Mouse (Mus musculus) neural tube, embryonic 13.5 days (tissue): Measurements from ENCODE around the gene Gm29776. TPM values are rescaled to one million over a fixed set of nuclear protein-coding genes. Genes with fewer than 3 reads are reported as not detected.

Experiments
- ATAC-seq: fragments of 200-750 bp; cut with Nextera tagmentation; 2 replicates; pipeline ENCODE4 v1.8.0; 2017; ENCODE audit warnings: low read depth, mild to moderate bottlenecking, moderate TSS enrichment, moderate library complexity
- H3K27ac ChIP-seq: fragments of 300-500 bp; sonication (generic); replicated peaks from 2 replicates; pipeline ENCODE4 v1.5.1; 2015; ENCODE audit warnings: moderate library complexity, mild to moderate bottlenecking, inconsistent platforms
- H3K27me3 ChIP-seq: fragments of 300-500 bp; sonication (generic); 2 replicates; pipeline ENCODE4 v1.6.1; 2015; ENCODE audit warnings: mild to moderate bottlenecking, inconsistent platforms
- H3K36me3 ChIP-seq: fragments of 300-500 bp; sonication (generic); 2 replicates; pipeline ENCODE4 v1.6.1; 2015; ENCODE audit warnings: mild to moderate bottlenecking, inconsistent platforms
- H3K4me1 ChIP-seq: fragments of 300-500 bp; sonication (generic); replicated peaks from 2 replicates; pipeline ENCODE4 v1.6.1; 2015; ENCODE audit warnings: inconsistent platforms
- H3K4me2 ChIP-seq: fragments of 300-500 bp; sonication (generic); 2 replicates; pipeline ENCODE4 v1.6.1; 2015; ENCODE audit warnings: inconsistent platforms, mild to moderate bottlenecking, moderate library complexity
- H3K4me3 ChIP-seq: fragments of 300-500 bp; sonication (generic); 2 replicates; pipeline ENCODE4 v1.5.1; 2015; ENCODE audit warnings: mild to moderate bottlenecking, inconsistent platforms
- H3K9ac ChIP-seq: fragments of 300-500 bp; sonication (generic); 2 replicates; pipeline ENCODE4 v1.6.1; 2015; ENCODE audit warnings: moderate library complexity, mild to moderate bottlenecking, inconsistent platforms
- H3K9me3 ChIP-seq: fragments of 300-500 bp; sonication (generic); 2 replicates; pipeline ENCODE4 v1.6.1; 2016; ENCODE audit warnings: inconsistent platforms
- WGBS: fragments of 180-500 bp; shearing (Covaris S2); methylation state at CpG from one replicate; pipeline ENCODE4 v1.1.7; 2015; 5-methylcytosine and 5-hydroxymethylcytosine counted together
- polyA plus RNA-seq: library from polyadenylated mRNA; unstranded; fragments of >200 nt; fragmentation: Nextera tagmentation; extraction: Ambion mirVana; gene quantifications from 2 replicates; pipeline ENCODE4 v1.2.1, GENCODE M21; 2015

Gm29776 gene
- polyA plus RNA-seq, 1 experiment from 2014 or later = 0.24 TPM

DNA sequence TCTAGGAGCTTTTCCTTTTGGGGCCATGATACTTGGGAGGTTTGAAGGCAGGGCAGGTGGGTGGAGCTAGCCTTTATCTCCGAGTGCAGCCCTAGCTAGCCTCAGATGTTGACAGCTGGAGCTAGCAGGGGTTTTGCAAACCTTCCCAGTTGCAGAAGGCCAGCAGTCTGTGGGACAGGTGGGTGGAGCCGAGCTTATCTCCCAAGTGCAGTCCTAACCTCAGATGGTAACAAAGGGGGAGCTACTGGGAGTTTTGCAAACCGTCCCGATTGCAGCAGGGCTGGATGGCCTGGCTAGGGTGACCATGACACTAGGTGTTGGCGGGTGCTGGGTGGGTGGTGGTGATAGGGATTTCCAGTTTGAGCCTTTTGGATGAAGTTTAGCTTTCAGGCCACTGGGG, 7.2 kb upstream of the Gm29776 start:
- Histone ChIP-seq H3K27ac (no peak overlapping the region), H3K4me2 (no peak overlapping the region), H3K27me3 (peaks cover 6% of the 10 kb centered on the region; the same call in 1 of the 2 replicates), H3K9me3 (no peaks in the 10 kb centered on the region), H3K36me3 (no peaks in the 10 kb centered on the region), H3K4me1 (no peaks in the 10 kb centered on the region), H3K9ac (no peak overlapping the region), H3K4me3 (no peak overlapping the region)
- ATAC-seq = no peak
- 65% methylated on average over 5 of the region's 5 CpGs for WGBS

DNA sequence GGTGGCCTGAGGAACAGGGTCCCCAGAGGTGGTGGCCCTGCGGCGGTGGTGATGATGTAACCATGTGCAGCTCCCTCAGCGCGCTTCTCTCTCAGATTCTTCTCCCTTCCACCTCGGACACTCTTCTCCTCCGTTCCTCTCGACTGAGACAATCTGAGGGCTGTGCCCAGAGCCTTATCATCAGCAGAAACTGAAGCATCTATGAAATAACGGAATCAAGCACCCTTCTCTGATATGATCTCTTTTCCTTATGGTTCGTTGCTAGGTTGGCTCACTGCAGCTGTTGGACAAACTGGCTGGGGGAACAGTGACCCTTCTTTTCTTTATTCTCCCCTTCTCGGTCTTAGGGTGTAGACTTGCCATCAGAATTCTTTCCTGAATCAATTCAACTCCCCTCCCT, 4.6 kb upstream of the Gm29776 start:
- no peak for ATAC-seq
- no peak overlapping the region for H3K4me3 ChIP-seq
- H3K4me1 ChIP-seq = no peaks in the 10 kb centered on the region
- H3K27ac ChIP-seq = no peak overlapping the region
- no peaks in the 10 kb centered on the region for H3K9me3 ChIP-seq
- H3K9ac ChIP-seq = no peak overlapping the region
- WGBS = 69% methylated on average over 10 of the region's 10 CpGs
- no peak overlapping the region for H3K4me2 ChIP-seq
- no peaks in the 10 kb centered on the region for H3K36me3 ChIP-seq
- H3K27me3 ChIP-seq = peaks cover 6% of the 10 kb centered on the region; the same call in 1 of the 2 replicates

- Histone ChIP-seq H3K36me3 (no peaks in the 10 kb centered on the region), H3K9ac (no peak overlapping the region), H3K4me1 (no peaks in the 10 kb centered on the region), H3K27me3 (peaks cover 6% of the 10 kb centered on the region; the same call in 1 of the 2 replicates), H3K4me2 (no peak overlapping the region), H3K9me3 (no peaks in the 10 kb centered on the region), H3K27ac (no peak overlapping the region), H3K4me3 (no peak overlapping the region)
- WGBS = 12% methylated on average over 6 of the region's 6 CpGs
- 0 out of 2 replicates have a peak, but pooled peaks have one; percentile 32 for ATAC-seq
These were observed 2.7 kb upstream of the Gm29776 start for GRCm38 (mm10) chr14:54701298-54701697.

DNA sequence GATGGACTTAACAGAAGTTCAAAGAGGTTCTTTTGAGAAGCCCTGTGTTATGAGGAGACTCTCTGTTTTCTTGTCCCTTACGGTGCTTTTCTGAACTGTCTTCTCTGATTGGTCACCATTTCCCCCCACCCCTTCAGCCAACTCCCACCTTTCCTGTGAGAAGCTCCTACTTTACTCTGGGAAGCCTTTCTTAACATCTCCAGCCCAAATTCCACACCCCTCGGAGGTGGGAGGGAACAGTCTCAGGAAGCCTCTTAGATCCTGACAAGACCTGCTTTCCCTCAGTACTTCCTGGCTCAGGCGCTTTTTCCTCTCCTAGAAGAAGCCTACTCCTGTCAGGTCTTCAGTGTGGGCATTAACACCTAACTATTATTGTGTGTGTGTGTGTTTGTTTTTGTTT, 953 bp upstream of the Gm29776 start:
- H3K36me3 ChIP-seq = 0 out of 2 replicates have a peak, but pooled peaks cover 7% of the 10 kb centered on the region
- no peaks in the 10 kb centered on the region for H3K4me1 ChIP-seq
- H3K27ac ChIP-seq = no peak overlapping the region
- WGBS = 52% methylated on average over 3 of the region's 3 CpGs
- H3K27me3 ChIP-seq = peaks cover 6% of the 10 kb centered on the region; the same call in 1 of the 2 replicates
- no peak overlapping the region for H3K4me3 ChIP-seq
- H3K4me2 ChIP-seq = no peak overlapping the region
- no peak overlapping the region for H3K9ac ChIP-seq
- no peaks in the 10 kb centered on the region for H3K9me3 ChIP-seq
- ATAC-seq = no peak

GRCm38 (mm10) chr14:54696752-54697151, 1.9 kb downstream of the Gm29776 start:
- H3K4me2 ChIP-seq = no peak overlapping the region
- H3K27me3 ChIP-seq = no peaks in the 10 kb centered on the region
- H3K9ac ChIP-seq = no peak overlapping the region
- WGBS = 91% methylated on average over 4 of the region's 4 CpGs
- no peak for ATAC-seq
- H3K9me3 ChIP-seq = no peaks in the 10 kb centered on the region
- no peak overlapping the region for H3K27ac ChIP-seq
- H3K4me1 ChIP-seq = no peaks in the 10 kb centered on the region
- peaks cover 28% of the 10 kb centered on the region for H3K36me3 ChIP-seq
- H3K4me3 ChIP-seq = no peak overlapping the region

GRCm38 (mm10) chr14:54695042-54695441, 3.6 kb downstream of the Gm29776 start:
- WGBS = 87% methylated on average over 6 of the region's 6 CpGs

GRCm38 (mm10) chr14:54687251-54687650, 11.4 kb downstream of the Gm29776 start:
- Histone ChIP-seq H3K36me3 (peaks cover 37% of the 10 kb centered on the region), H3K4me1 (peaks cover 49% of the 10 kb centered on the region), H3K9ac (peak overlapping the region; percentile 75), H3K27ac (peak overlapping the region; percentile 63; the same call in 1 of the 2 replicates), H3K4me2 (peak overlapping the region; percentile 69), H3K9me3 (no peaks in the 10 kb centered on the region), H3K4me3 (peak overlapping the region; percentile 77), H3K27me3 (no peaks in the 10 kb centered on the region)
- no peak for ATAC-seq
- 7% methylated on average over 8 of the region's 8 CpGs for WGBS

More at GRCm38 (mm10) chr14:54695042-54695441, 3.6 kb downstream of the Gm29776 start:
- H3K4me3 ChIP-seq = no peak overlapping the region
- H3K36me3 ChIP-seq = peaks cover 39% of the 10 kb centered on the region
- H3K4me1 ChIP-seq = no peaks in the 10 kb centered on the region
- ATAC-seq = no peak
- no peaks in the 10 kb centered on the region for H3K9me3 ChIP-seq
- H3K27me3 ChIP-seq = no peaks in the 10 kb centered on the region
- H3K9ac ChIP-seq = no peak overlapping the region
- no peak overlapping the region for H3K4me2 ChIP-seq
- no peak overlapping the region for H3K27ac ChIP-seq

DNA sequence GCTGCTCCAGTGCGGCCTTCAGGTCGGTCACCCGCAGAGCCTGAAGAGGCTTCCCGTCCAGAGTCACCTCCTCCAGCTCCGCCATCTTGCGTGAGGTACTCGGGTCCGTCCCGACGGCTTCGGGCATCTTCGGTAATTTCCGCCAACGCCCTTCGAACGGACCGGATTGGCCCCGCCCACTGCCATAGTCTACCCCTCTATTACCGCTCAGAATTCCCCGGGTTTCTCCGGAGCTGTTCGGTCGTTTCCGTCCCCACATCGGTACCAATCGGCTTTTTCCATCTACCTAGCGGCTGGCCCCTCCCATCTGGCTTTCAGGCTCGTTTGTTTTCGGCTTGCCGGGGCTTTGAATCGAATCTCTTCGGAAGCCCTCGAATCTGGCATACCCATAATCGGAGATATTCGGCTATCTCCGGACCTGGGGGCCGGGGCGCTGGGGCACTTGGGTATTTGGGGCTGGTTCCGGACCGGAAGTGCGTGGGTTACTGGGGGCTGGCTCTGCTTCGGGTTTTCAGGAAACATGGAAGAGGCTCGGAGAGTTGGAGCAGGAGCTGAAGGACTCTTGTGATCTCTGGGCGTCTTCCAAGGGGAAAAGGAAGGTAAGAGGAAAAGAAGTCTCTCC, 12.0 kb downstream of the Gm29776 start, which contains the start of gene Acin1:
Gene Acin1 (minus strand): TSS at position 410 of the 622 bp plus-strand sequence.
- WGBS = under 1% methylated on average over 44 of the region's 44 CpGs
- H3K4me2 ChIP-seq = peak within 1 kb of the TSS; percentile 69
- no peaks in the 10 kb centered on the region for H3K9me3 ChIP-seq
- peak within 1 kb of the TSS; percentile 77 for H3K4me3 ChIP-seq
- H3K9ac ChIP-seq = peak within 1 kb of the TSS; percentile 87
- peak within 1 kb of the TSS; percentile 95 for H3K27ac ChIP-seq
- H3K4me1 ChIP-seq = peaks cover 49% of the 10 kb centered on the region
- ATAC-seq = peak; percentile 98
- no peaks in the 10 kb centered on the region for H3K27me3 ChIP-seq
- H3K36me3 ChIP-seq = peaks cover 42% of the 10 kb centered on the region

DNA sequence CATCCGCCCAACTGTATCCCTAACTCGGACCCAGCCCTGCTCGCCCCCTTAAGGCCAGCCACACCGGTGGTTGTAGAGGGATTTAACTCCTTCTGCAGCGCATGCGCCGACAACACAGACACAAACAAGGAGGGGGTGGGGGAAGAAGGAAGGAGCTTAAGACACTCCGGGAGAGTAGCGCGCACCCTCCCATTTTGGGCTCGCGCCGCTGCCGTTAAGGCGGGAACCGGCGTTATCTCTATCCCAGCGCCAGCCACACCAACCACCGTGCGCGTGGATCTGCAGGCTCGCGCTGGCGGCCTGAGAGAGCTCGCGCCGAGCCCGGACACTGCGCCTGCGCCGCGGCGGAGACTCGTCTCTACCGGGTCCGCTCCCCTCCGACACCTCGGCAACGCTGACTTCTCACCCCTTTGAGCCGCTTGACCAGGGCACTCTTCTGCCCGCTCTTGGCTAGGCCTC, 12.5 kb downstream of the Gm29776 start, which contains the start of gene 1700123O20Rik:
Gene 1700123O20Rik (plus strand): TSS at position 154 of the 459 bp plus-strand sequence.
- H3K27ac ChIP-seq = peak within 1 kb of the TSS; percentile 95
- WGBS = under 1% methylated on average over 41 of the region's 41 CpGs
- H3K9ac ChIP-seq = peak within 1 kb of the TSS; percentile 87

GRCm38 (mm10) chr14:54685471-54685870, 13.2 kb downstream of the Gm29776 start:
- Histone ChIP-seq H3K27ac (peak overlapping the region; percentile 95; the same call in 1 of the 2 replicates), H3K4me1 (peaks cover 49% of the 10 kb centered on the region), H3K36me3 (peaks cover 44% of the 10 kb centered on the region), H3K27me3 (no peaks in the 10 kb centered on the region), H3K9me3 (no peaks in the 10 kb centered on the region), H3K4me3 (peak overlapping the region; percentile 77), H3K9ac (peak overlapping the region; percentile 87), H3K4me2 (peak overlapping the region; percentile 67)
- WGBS = 13% methylated on average over 8 of the region's 8 CpGs
- ATAC-seq = no peak

More for the DNA sequence above, 12.5 kb downstream of the Gm29776 start, which contains the start of gene 1700123O20Rik:
- Histone ChIP-seq H3K36me3 (peaks cover 46% of the 10 kb centered on the region), H3K27me3 (no peaks in the 10 kb centered on the region), H3K9me3 (no peaks in the 10 kb centered on the region), H3K4me1 (peaks cover 49% of the 10 kb centered on the region), H3K4me2 (peak within 1 kb of the TSS; percentile 69), H3K4me3 (peak within 1 kb of the TSS; percentile 77)
- peak; percentile 85 for ATAC-seq

DNA sequence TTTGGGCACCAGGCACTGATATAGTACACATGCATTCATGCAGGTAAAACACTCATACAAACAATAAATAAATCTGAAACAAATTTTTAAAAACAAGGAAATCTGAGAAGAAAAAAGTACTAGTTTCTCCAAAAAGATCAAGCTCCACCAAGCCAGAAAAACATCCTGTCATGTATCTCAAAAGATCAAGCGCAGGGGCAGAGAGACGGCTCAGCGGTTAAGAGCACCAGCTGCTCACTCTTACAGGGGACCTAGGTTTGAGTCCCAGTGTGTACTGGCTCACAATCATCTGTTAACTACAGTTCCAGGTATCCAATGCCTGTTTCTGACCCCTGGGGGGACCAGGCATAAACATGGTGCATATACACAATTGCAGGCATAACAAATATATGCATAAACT, 16.2 kb downstream of the Gm29776 start:
- WGBS = 89% methylated on average over 3 of the region's 3 CpGs
- Histone ChIP-seq H3K36me3 (peaks cover 53% of the 10 kb centered on the region), H3K4me1 (peaks cover 29% of the 10 kb centered on the region), H3K4me3 (no peak overlapping the region), H3K9ac (no peak overlapping the region), H3K9me3 (no peaks in the 10 kb centered on the region), H3K27ac (no peak overlapping the region), H3K4me2 (no peak overlapping the region), H3K27me3 (no peaks in the 10 kb centered on the region)
- ATAC-seq = no peak

GRCm38 (mm10) chr14:54678657-54679304, 19.9 kb downstream of the Gm29776 start:
- H3K36me3 ChIP-seq = peaks cover 81% of the 10 kb centered on the region
- H3K27ac ChIP-seq = no peak overlapping the region
- no peak for ATAC-seq

More at GRCm38 (mm10) chr14:54678657-54679304, 19.9 kb downstream of the Gm29776 start:
- H3K4me3 ChIP-seq = no peak overlapping the region
- H3K27me3 ChIP-seq = no peaks in the 10 kb centered on the region
- H3K9ac ChIP-seq = no peak overlapping the region
- peaks cover 10% of the 10 kb centered on the region; the same call in 1 of the 2 replicates for H3K4me1 ChIP-seq
- H3K4me2 ChIP-seq = no peak overlapping the region
- WGBS = 85% methylated on average over 16 of the region's 16 CpGs
- H3K9me3 ChIP-seq = no peaks in the 10 kb centered on the region
